Mouse (Mus musculus) liver, embryonic 16.5 days (tissue): ENCODE results near the gene Preb. TPM values are rescaled to one million over a fixed set of nuclear protein-coding genes. Genes with fewer than 3 reads are reported as not detected.

ENCODE experiments used
- ATAC-seq: fragments of 200-750 bp; cut with Nextera tagmentation; 2 replicates; pipeline ENCODE4 v1.8.0; 2017; ENCODE audit warnings: low read depth, mild to moderate bottlenecking, moderate number of reproducible peaks, moderate library complexity
- H3K27ac ChIP-seq: fragments of 300-500 bp; sonication (generic); 2 replicates; pipeline ENCODE4 v1.5.1; 2014; ENCODE audit warnings: mild to moderate bottlenecking, low read length
- H3K27me3 ChIP-seq: fragments of 300-500 bp; sonication (generic); 2 replicates; pipeline ENCODE4 v1.6.1; 2014; ENCODE audit warnings: low read depth, low read length, mixed read lengths; ENCODE audit not compliant: control insufficient read depth, insufficient read depth
- H3K36me3 ChIP-seq: fragments of 300-500 bp; sonication (generic); 2 replicates; pipeline ENCODE4 v1.6.1; 2014; ENCODE audit warnings: mild to moderate bottlenecking; ENCODE audit not compliant: control insufficient read depth, insufficient read depth
- H3K4me1 ChIP-seq: fragments of 300-500 bp; sonication (generic); 2 replicates; pipeline ENCODE4 v1.6.1; 2014; ENCODE audit warnings: low read depth, low read length, mixed read lengths; ENCODE audit not compliant: control insufficient read depth
- H3K4me2 ChIP-seq: fragments of 300-500 bp; sonication (generic); 2 replicates; pipeline ENCODE4 v1.6.1; 2014; ENCODE audit warnings: low read depth, low read length, mixed read lengths
- H3K4me3 ChIP-seq: fragments of 300-500 bp; sonication (generic); 2 replicates; pipeline ENCODE4 v1.5.1; 2014; ENCODE audit warnings: low read depth, mild to moderate bottlenecking, low read length
- H3K9ac ChIP-seq: fragments of 300-500 bp; sonication (generic); 2 replicates; pipeline ENCODE4 v1.6.1; 2014; ENCODE audit warnings: low read depth, low read length
- H3K9me3 ChIP-seq: fragments of 300-500 bp; sonication (generic); replicated peaks from 2 replicates; pipeline ENCODE4 v1.6.1; 2016; ENCODE audit warnings: low read length; ENCODE audit not compliant: control insufficient read depth
- WGBS: fragments of 180-500 bp; shearing (Covaris S2); extraction: QIAGEN DNeasy Blood & Tissue Kit; methylation state at CpG from one replicate; pipeline ENCODE4 v1.1.7; 2014; ENCODE audit not compliant: insufficient replicate concordance; 5-methylcytosine and 5-hydroxymethylcytosine counted together
- polyA plus RNA-seq: library from polyadenylated mRNA; unstranded; fragments of >200 nt; fragmentation: Nextera tagmentation; extraction: Ambion mirVana; gene quantifications from 2 replicates; pipeline ENCODE4 v1.2.1, GENCODE M21; 2015

Preb gene
- polyA plus RNA-seq, 1 experiment from 2014 or later, result 102 TPM

GRCm38 (mm10) chr5:30931378-30931777, 28.8 kb downstream of the Preb start:
- ATAC-seq, result no peak
- Histone ChIP-seq H3K27ac (no peak overlapping the region), H3K27me3 (no peaks in the 10 kb centered on the region), H3K36me3 (no peaks in the 10 kb centered on the region), H3K9ac (no peak overlapping the region), H3K4me1 (no peaks in the 10 kb centered on the region; the same call in 1 of the 2 replicates), H3K4me2 (no peak overlapping the region), H3K9me3 (no peaks in the 10 kb centered on the region), H3K4me3 (no peak overlapping the region)
- 70% methylated on average over 4 of the region's 4 CpGs for WGBS

GRCm38 (mm10) chr5:30930846-30931245, 29.3 kb downstream of the Preb start:
- Histone ChIP-seq H3K4me3 (no peak overlapping the region), H3K9me3 (no peaks in the 10 kb centered on the region), H3K4me1 (no peaks in the 10 kb centered on the region; the same call in 1 of the 2 replicates), H3K4me2 (no peak overlapping the region), H3K36me3 (no peaks in the 10 kb centered on the region), H3K9ac (no peak overlapping the region), H3K27ac (no peak overlapping the region), H3K27me3 (no peaks in the 10 kb centered on the region)
- WGBS, result 69% methylated on average over 6 of the region's 6 CpGs
- ATAC-seq, result no peak

GRCm38 (mm10) chr5:30930121-30930520, 30.0 kb downstream of the Preb start:
- no peaks in the 10 kb centered on the region; the same call in 1 of the 2 replicates for H3K36me3 ChIP-seq
- no peak overlapping the region for H3K27ac ChIP-seq
- H3K4me1 ChIP-seq, result no peaks in the 10 kb centered on the region; the same call in 1 of the 2 replicates
- H3K9ac ChIP-seq, result no peak overlapping the region
- no peaks in the 10 kb centered on the region for H3K9me3 ChIP-seq
- ATAC-seq, result no peak
- H3K4me3 ChIP-seq, result no peak overlapping the region
- H3K27me3 ChIP-seq, result no peaks in the 10 kb centered on the region
- WGBS, result 51% methylated on average over 4 of the region's 4 CpGs
- no peak overlapping the region for H3K4me2 ChIP-seq

GRCm38 (mm10) chr5:30927945-30928529, 32.1 kb downstream of the Preb start:
- 46% methylated on average over 7 of the region's 7 CpGs for WGBS
- no peak for ATAC-seq
- H3K4me1 ChIP-seq, result peaks cover 8% of the 10 kb centered on the region
- H3K27me3 ChIP-seq, result no peaks in the 10 kb centered on the region
- no peak overlapping the region for H3K4me3 ChIP-seq
- no peak overlapping the region for H3K4me2 ChIP-seq
- no peak overlapping the region for H3K9ac ChIP-seq
- H3K36me3 ChIP-seq, result no peaks in the 10 kb centered on the region; the same call in 1 of the 2 replicates
- H3K27ac ChIP-seq, result no peak overlapping the region
- no peaks in the 10 kb centered on the region for H3K9me3 ChIP-seq

- WGBS, result 64% methylated on average over 2 of the region's 2 CpGs
- Histone ChIP-seq H3K4me3 (no peak overlapping the region), H3K4me2 (no peak overlapping the region), H3K9ac (no peak overlapping the region), H3K9me3 (no peaks in the 10 kb centered on the region), H3K4me1 (peaks cover 22% of the 10 kb centered on the region), H3K27ac (no peak overlapping the region), H3K27me3 (no peaks in the 10 kb centered on the region), H3K36me3 (no peaks in the 10 kb centered on the region; the same call in 1 of the 2 replicates)
- ATAC-seq, result no peak
These were observed 34.1 kb downstream of the Preb start for GRCm38 (mm10) chr5:30926073-30926472.

GRCm38 (mm10) chr5:30925217-30925616, 34.9 kb downstream of the Preb start:
- WGBS, result 80% methylated on average over 5 of the region's 5 CpGs
- H3K27ac ChIP-seq, result no peak overlapping the region

GRCm38 (mm10) chr5:30924614-30925013, 35.5 kb downstream of the Preb start:
- Histone ChIP-seq H3K4me2 (no peak overlapping the region), H3K36me3 (no peaks in the 10 kb centered on the region; the same call in 1 of the 2 replicates), H3K4me1 (peaks cover 31% of the 10 kb centered on the region), H3K9ac (no peak overlapping the region), H3K9me3 (no peaks in the 10 kb centered on the region), H3K27ac (no peak overlapping the region), H3K4me3 (no peak overlapping the region), H3K27me3 (no peaks in the 10 kb centered on the region)
- ATAC-seq, result no peak
- 78% methylated on average over 8 of the region's 8 CpGs for WGBS

More at GRCm38 (mm10) chr5:30925217-30925616, 34.9 kb downstream of the Preb start:
- no peak overlapping the region for H3K4me2 ChIP-seq
- H3K4me3 ChIP-seq, result no peak overlapping the region
- no peak overlapping the region for H3K9ac ChIP-seq
- no peaks in the 10 kb centered on the region for H3K27me3 ChIP-seq
- no peaks in the 10 kb centered on the region for H3K9me3 ChIP-seq
- H3K36me3 ChIP-seq, result no peaks in the 10 kb centered on the region; the same call in 1 of the 2 replicates
- H3K4me1 ChIP-seq, result peaks cover 31% of the 10 kb centered on the region
- ATAC-seq, result no peak

GRCm38 (mm10) chr5:30923119-30923518, 37.0 kb downstream of the Preb start:
- no peak overlapping the region for H3K27ac ChIP-seq
- no peak overlapping the region for H3K4me3 ChIP-seq
- H3K27me3 ChIP-seq, result no peaks in the 10 kb centered on the region
- H3K9ac ChIP-seq, result no peak overlapping the region
- peaks cover 31% of the 10 kb centered on the region for H3K4me1 ChIP-seq
- H3K9me3 ChIP-seq, result no peaks in the 10 kb centered on the region
- peaks cover 4% of the 10 kb centered on the region; the same call in 1 of the 2 replicates for H3K36me3 ChIP-seq
- peak overlapping the region; percentile 90 for H3K4me2 ChIP-seq
- WGBS, result 48% methylated on average over 6 of the region's 6 CpGs
- ATAC-seq, result no peak

GRCm38 (mm10) chr5:30922581-30923041, 37.5 kb downstream of the Preb start:
- H3K36me3 ChIP-seq, result peaks cover 4% of the 10 kb centered on the region; the same call in 1 of the 2 replicates
- ATAC-seq, result no peak
- peak overlapping the region; percentile 82 for H3K4me3 ChIP-seq
- H3K27ac ChIP-seq, result no peak overlapping the region; the same call in 1 of the 2 replicates
- peaks cover 31% of the 10 kb centered on the region for H3K4me1 ChIP-seq
- WGBS, result 31% methylated on average over 10 of the region's 10 CpGs
- peak overlapping the region; percentile 90 for H3K4me2 ChIP-seq
- H3K9ac ChIP-seq, result peak overlapping the region; percentile 73; the same call in 1 of the 2 replicates
- no peaks in the 10 kb centered on the region for H3K27me3 ChIP-seq
- H3K9me3 ChIP-seq, result no peaks in the 10 kb centered on the region
